Comparison of ENCODE assay signal across 9 mouse cellular contexts in genomic region chr6:48646995-48647394, GRCm38 (mm10). TPM values are rescaled to one million over a fixed set of nuclear protein-coding genes. Genes with fewer than 3 reads are reported as not detected.
DNase-seq lines count a peak whose midpoint lies in the region; TF ChIP-seq lines count a peak whose summit lies in the region.
"Had no signal": no experiment of that assay in that cellular context is flagged by ENCODE, and none has a peak within 500 bp of the region (broad histone marks: within the 10 kb centered on the region; RNA-seq: fewer than 3 reads in every experiment).

Gene Gimap8, plus strand, starts transcription at chr6:48647234.

- TF ChIP-seq EP300 in ES-Bruce4 (IDR thresholded peaks at IDR 0.05; ENCODE audit: insufficient read depth, low read depth, low read length), result no peak

- peak; percentile 60 for TF ChIP-seq CTCF in ES-Bruce4 (IDR thresholded peaks at IDR 0.05; ENCODE audit: low read depth, low read length)
- peak; percentile 11; the same call in 1 of the 2 replicates for TF ChIP-seq CTCF in embryonic fibroblast, embryonic 13.5 days (IDR thresholded peaks at IDR 0.05; ENCODE audit: borderline replicate concordance, insufficient read depth, low read length)

- no peaks in the 10 kb centered on the region for H3K36me3 ChIP-seq in ES-Bruce4 (ENCODE audit: control insufficient read depth, insufficient read depth, low read length, poor library complexity, severe bottlenecking)
- H3K36me3 ChIP-seq in megakaryocyte, embryonic 14.5 days (replicated peaks; ENCODE audit: low read length), result peaks cover 6% of the 10 kb centered on the region
- H3K36me3 ChIP-seq: embryonic facial prominence, embryonic 12.5 days had no signal

- TF ChIP-seq POLR2A in ES-Bruce4 (IDR thresholded peaks at IDR 0.05; ENCODE audit: insufficient read depth, low read length), result no peak
- TF ChIP-seq POLR2A in embryonic fibroblast, embryonic 13.5 days (IDR thresholded peaks at IDR 0.05; ENCODE audit: low read depth, low read length), result no peak

- H3K9ac ChIP-seq in ES-Bruce4 (ENCODE audit: low read depth, poor library complexity, severe bottlenecking), result no peak within 1 kb of the TSS
- H3K9ac ChIP-seq: embryonic facial prominence, embryonic 12.5 days had no signal

- no peaks in the 10 kb centered on the region for H3K9me3 ChIP-seq in ES-Bruce4 (replicated peaks; ENCODE audit: control insufficient read depth, insufficient read depth, low read length, poor library complexity, severe bottlenecking)
- peaks cover 8% of the 10 kb centered on the region for H3K9me3 ChIP-seq in megakaryocyte, embryonic 14.5 days
- H3K9me3 ChIP-seq: embryonic facial prominence, embryonic 12.5 days had no signal

- H3K27ac ChIP-seq in ES-Bruce4 (ENCODE audit: insufficient read depth, low read length), result no peak within 1 kb of the TSS
- no peak within 1 kb of the TSS for H3K27ac ChIP-seq in embryonic fibroblast, embryonic 13.5 days (ENCODE audit: insufficient read depth, low read length)
- H3K27ac ChIP-seq: embryonic facial prominence, embryonic 12.5 days; macrophage had no signal

- no peaks in the 10 kb centered on the region for H3K27me3 ChIP-seq in ES-Bruce4 (ENCODE audit: control insufficient read depth, insufficient read depth, low read length, poor library complexity, severe bottlenecking)
- peaks cover 3% of the 10 kb centered on the region for H3K27me3 ChIP-seq in megakaryocyte, embryonic 14.5 days (replicated peaks)
- H3K27me3 ChIP-seq: embryonic facial prominence, embryonic 12.5 days had no signal

- no peak within 1 kb of the TSS for H3K4me3 ChIP-seq in ES-Bruce4 (ENCODE audit: low read depth, low read length)
- no peak within 1 kb of the TSS for H3K4me3 ChIP-seq in embryonic fibroblast, embryonic 13.5 days (ENCODE audit: insufficient read depth, low read length)
- H3K4me3 ChIP-seq in megakaryocyte, embryonic 14.5 days (replicated peaks), result peak within 1 kb of the TSS; percentile 77
- H3K4me3 ChIP-seq: embryonic facial prominence, embryonic 12.5 days had no signal

- no peaks in the 10 kb centered on the region for H3K4me1 ChIP-seq in ES-Bruce4 (ENCODE audit: control insufficient read depth, insufficient read depth, low read length)
- no peaks in the 10 kb centered on the region for H3K4me1 ChIP-seq in embryonic fibroblast, embryonic 13.5 days (ENCODE audit: control insufficient read depth, insufficient read depth, low read length)
- H3K4me1 ChIP-seq in megakaryocyte, embryonic 14.5 days, result peaks cover 32% of the 10 kb centered on the region
- H3K4me1 ChIP-seq: embryonic facial prominence, embryonic 12.5 days had no signal

- DNase-seq in 416B (ENCODE audit: low read depth), result peak; percentile 78
- peak; percentile 83 for DNase-seq in kidney, adult 9 months
- DNase-seq in thymus, postnatal 25 days, result peak; percentile 92
- DNase-seq in layer of hippocampus, adult 9-11 months, result no peak

RNA-seq across cellular contexts. Expression of gene Gimap8, which starts in this region (rescaled TPM):
- polyA plus RNA-seq in ES-Bruce4 (2011; ENCODE audit: insufficient read depth, insufficient read length, low read depth, missing spikeins), result 0.31 TPM in 1 of 2 replicates, not detected in the other
- not detected in 2 replicates for polyA plus RNA-seq in embryonic fibroblast, embryonic 13.5 days (2011; ENCODE audit: insufficient read length, low read depth, missing spikeins)
- 0.31 TPM in 1 of 2 replicates, not detected in the other for polyA plus RNA-seq in megakaryocyte, embryonic 14.5 days (2012; ENCODE audit: insufficient read depth, low replicate concordance)
